In the genomic region with DNA sequence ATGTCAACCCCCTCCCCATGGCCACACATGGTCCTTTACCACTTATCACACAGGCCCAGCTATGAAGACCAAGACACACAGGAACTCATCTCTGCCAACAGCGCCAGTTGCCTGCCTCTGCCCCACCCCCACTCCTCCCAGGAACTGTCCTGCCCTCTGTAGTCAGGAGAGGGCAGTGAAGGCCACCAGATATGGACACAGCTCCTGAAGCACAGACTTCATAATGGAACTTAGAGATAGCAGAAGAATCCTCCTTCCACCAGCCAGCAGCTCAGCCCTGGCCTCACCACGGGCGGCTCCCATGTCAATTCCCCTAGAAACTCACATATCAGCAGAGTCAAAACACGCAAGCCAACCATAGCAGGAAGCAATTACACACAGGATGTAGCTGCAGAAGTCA, we compare ENCODE assay signal across 9 mouse cellular contexts. TPM values are rescaled to one million over a fixed set of nuclear protein-coding genes. Genes with fewer than 3 reads are reported as not detected.
DNase-seq lines count a peak whose midpoint lies in the region; ATAC-seq lines count a peak whose summit lies in the region.
"Had no signal": no experiment of that assay in that cellular context is flagged by ENCODE, and none has a peak within 500 bp of the region (broad histone marks: within the 10 kb centered on the region; RNA-seq: fewer than 3 reads in every experiment).

No protein-coding gene starts in this region.

- 35% methylated on average over 4 of the region's 4 CpGs for WGBS in forebrain, embryonic 11.5 days
- WGBS in forebrain, embryonic 15.5 days, result 51% methylated on average over 4 of the region's 4 CpGs
- 3% methylated on average over 4 of the region's 4 CpGs for WGBS in heart, embryonic 12.5 days
- 28% methylated on average over 4 of the region's 4 CpGs for WGBS in neural tube, embryonic 12.5 days

- no peak overlapping the region for H3K27ac ChIP-seq in forebrain, embryonic 11.5 days (ENCODE audit: low read depth, low read length)
- no peak overlapping the region; the same call in 1 of the 2 replicates for H3K27ac ChIP-seq in forebrain, embryonic 15.5 days (replicated peaks)
- no peak overlapping the region for H3K27ac ChIP-seq in heart, embryonic 12.5 days (ENCODE audit: poor library complexity, severe bottlenecking)
- H3K27ac ChIP-seq in neural tube, embryonic 12.5 days, result no peak overlapping the region

- no peaks in the 10 kb centered on the region for H3K27me3 ChIP-seq in forebrain, embryonic 11.5 days (ENCODE audit: control insufficient read depth, insufficient read depth, low read length)
- H3K27me3 ChIP-seq in forebrain, embryonic 15.5 days, result no peaks in the 10 kb centered on the region
- peaks cover 35% of the 10 kb centered on the region for H3K27me3 ChIP-seq in heart, embryonic 12.5 days (replicated peaks)
- no peaks in the 10 kb centered on the region; the same call in 1 of the 2 replicates for H3K27me3 ChIP-seq in neural tube, embryonic 12.5 days (replicated peaks)

- H3K36me3 ChIP-seq in forebrain, embryonic 11.5 days (ENCODE audit: control insufficient read depth, insufficient read depth, low read length), result no peaks in the 10 kb centered on the region
- no peaks in the 10 kb centered on the region for H3K36me3 ChIP-seq in forebrain, embryonic 15.5 days
- H3K36me3 ChIP-seq in heart, embryonic 12.5 days, result no peaks in the 10 kb centered on the region
- H3K36me3 ChIP-seq in neural tube, embryonic 12.5 days, result no peaks in the 10 kb centered on the region

- no peak overlapping the region for H3K4me3 ChIP-seq in forebrain, embryonic 11.5 days (ENCODE audit: low read depth, low read length)
- no peak overlapping the region for H3K4me3 ChIP-seq in forebrain, embryonic 15.5 days
- no peak overlapping the region for H3K4me3 ChIP-seq in heart, embryonic 12.5 days
- H3K4me3 ChIP-seq in neural tube, embryonic 12.5 days, result no peak overlapping the region

- no peak for ATAC-seq in forebrain, embryonic 11.5 days (replicated peaks; ENCODE audit: low FRiP score)
- no peak for ATAC-seq in forebrain, embryonic 15.5 days (replicated peaks)
- peak; percentile 45; the same call in 1 of the 2 replicates for ATAC-seq in heart, embryonic 12.5 days (ENCODE audit: insufficient number of reproducible peaks, low FRiP score)
- ATAC-seq in neural tube, embryonic 12.5 days (ENCODE audit: low FRiP score, low read depth), result peak; percentile 49; the same call in 1 of the 2 replicates

- peak; percentile 63 for DNase-seq in forebrain, embryonic 11.5 days (ENCODE audit: low spot score)
- DNase-seq in B cell, adult 2 months, result peak; percentile 41 to 49
- DNase-seq in cerebellum, postnatal 14 days, result peak; percentile 89 to 96
- DNase-seq in left cerebral cortex, adult 18-20 months (ENCODE audit: low spot score in 2 of 2), result peak; percentile 7 to 39
- no peak for DNase-seq in natural killer cell, adult 2 months (ENCODE audit: low spot score in 2 of 2)

- H3K9ac ChIP-seq in forebrain, embryonic 11.5 days (ENCODE audit: low read length), result no peak overlapping the region
- H3K9ac ChIP-seq in forebrain, embryonic 15.5 days (replicated peaks), result no peak overlapping the region
- no peak overlapping the region for H3K9ac ChIP-seq in heart, embryonic 12.5 days
- H3K9ac ChIP-seq in neural tube, embryonic 12.5 days, result no peak overlapping the region

- H3K4me2 ChIP-seq in forebrain, embryonic 11.5 days (ENCODE audit: low read depth, low read length, severe bottlenecking), result no peak overlapping the region
- no peak overlapping the region for H3K4me2 ChIP-seq in forebrain, embryonic 15.5 days (replicated peaks)
- no peak overlapping the region for H3K4me2 ChIP-seq in heart, embryonic 12.5 days
- no peak overlapping the region for H3K4me2 ChIP-seq in neural tube, embryonic 12.5 days (replicated peaks)

- H3K9me3 ChIP-seq in forebrain, embryonic 11.5 days (ENCODE audit: control insufficient read depth, low read length), result no peaks in the 10 kb centered on the region
- no peaks in the 10 kb centered on the region for H3K9me3 ChIP-seq in forebrain, embryonic 15.5 days
- no peaks in the 10 kb centered on the region for H3K9me3 ChIP-seq in heart, embryonic 12.5 days (replicated peaks)
- no peaks in the 10 kb centered on the region for H3K9me3 ChIP-seq in neural tube, embryonic 12.5 days

- peaks cover 7% of the 10 kb centered on the region; the same call in 1 of the 2 replicates for H3K4me1 ChIP-seq in forebrain, embryonic 11.5 days (replicated peaks; ENCODE audit: control insufficient read depth, insufficient read depth, low read length)
- H3K4me1 ChIP-seq in forebrain, embryonic 15.5 days, result peaks cover 37% of the 10 kb centered on the region
- 0 out of 2 replicates have a peak, but pooled peaks cover 2% of the 10 kb centered on the region for H3K4me1 ChIP-seq in heart, embryonic 12.5 days (replicated peaks)
- H3K4me1 ChIP-seq in neural tube, embryonic 12.5 days, result peaks cover 29% of the 10 kb centered on the region; the same call in 1 of the 2 replicates

RNA-seq across cellular contexts. Expression of a gene that starts 49.9 kb away (rescaled TPM):
- not detected in 2 replicates for polyA plus RNA-seq in forebrain, embryonic 11.5 days (2014; fragmentation: Nextera tagmentation; extraction: Ambion mirVana)
- not detected in 2 replicates for polyA plus RNA-seq in forebrain, embryonic 15.5 days (2015; fragmentation: Nextera tagmentation; extraction: Ambion mirVana)
- not detected in 2 replicates for polyA plus RNA-seq in heart, embryonic 12.5 days (2016; fragmentation: Nextera tagmentation; extraction: Ambion mirVana)
- total RNA-seq in left cerebral cortex, adult 18-20 months (2021), result not detected
- polyA plus RNA-seq in neural tube, embryonic 12.5 days (2016; fragmentation: Nextera tagmentation; extraction: Ambion mirVana), result not detected in 2 replicates
- polyA plus RNA-seq: C2C12 had no signal

Comparison
In these comparisons a context has a peak if more than half of its experiments do, and no peak if none do; other contexts are left out.
1. ATAC-seq: peak in heart, embryonic 12.5 days (single experiment) and neural tube, embryonic 12.5 days (single experiment); none in forebrain, embryonic 11.5 days (single experiment) and forebrain, embryonic 15.5 days (single experiment).
2. DNase-seq: peak in forebrain, embryonic 11.5 days (single experiment), B cell, adult 2 months (2 of 2), cerebellum, postnatal 14 days (2 of 2) and left cerebral cortex, adult 18-20 months (2 of 2); none in natural killer cell, adult 2 months (0 of 2).